Mouse (Mus musculus): ENCODE measurements at regions not wholly inside any gene's neighbourhood (a gene's known extent, or its start where the extent isn't known, plus 50 kb on each side); places are given as distances from the start of the nearest gene placed in this dataset.

GRCm38 (mm10) chr10:44723845-44724244 lies 195.5 kb upstream of the Prdm1 start:
- ATAC-seq, result peak; percentile 77

DNA sequence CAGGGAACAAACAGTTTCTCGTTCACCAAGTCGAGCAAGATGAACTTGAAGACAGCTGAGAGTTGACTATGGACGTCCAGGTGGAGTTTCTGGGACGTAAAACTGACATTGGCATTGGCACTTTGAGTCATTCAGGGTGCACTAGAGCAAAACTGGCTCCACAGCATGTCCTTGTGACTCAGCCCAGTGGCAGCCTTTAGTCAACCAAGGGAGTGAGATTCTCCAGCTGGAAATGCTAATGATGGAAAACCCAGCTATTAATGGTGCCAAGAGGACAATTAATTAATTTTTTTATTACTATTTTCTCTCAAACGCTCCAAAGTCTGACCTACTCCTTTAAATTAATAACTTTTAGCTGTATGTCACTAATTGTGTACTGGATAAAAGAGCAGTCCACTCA lies 195.0 kb upstream of the Prdm1 start:
- ATAC-seq, result no peak

DNA sequence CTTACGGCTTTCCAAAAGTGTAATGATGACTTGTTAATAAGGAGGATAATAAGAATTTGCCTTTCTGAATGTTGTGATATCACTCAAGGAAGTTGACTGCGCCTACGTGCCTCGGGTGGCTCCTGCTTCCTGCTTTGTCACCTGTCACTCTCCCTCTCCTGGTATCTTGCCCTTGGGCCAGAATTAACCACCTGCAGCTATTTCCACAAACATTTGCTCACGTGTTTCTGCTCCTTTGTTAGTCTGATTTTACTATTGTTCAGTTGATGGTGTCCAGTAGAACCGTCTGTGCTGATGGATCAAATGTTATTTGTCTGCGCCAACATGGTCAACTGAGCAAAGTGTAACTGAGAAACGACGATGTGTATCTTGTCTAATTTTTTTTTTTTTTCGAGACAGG lies 193.4 kb upstream of the Prdm1 start:
- ATAC-seq, result no peak

- ATAC-seq, result no peak
These were observed 188.3 kb upstream of the Prdm1 start for GRCm38 (mm10) chr10:44716612-44717011.

- peak; percentile 60 for ATAC-seq
These were observed 187.6 kb upstream of the Prdm1 start for GRCm38 (mm10) chr10:44715902-44716301.

GRCm38 (mm10) chr10:44708830-44709229 lies 180.5 kb upstream of the Prdm1 start:
- ATAC-seq, result peak; percentile 62

DNA sequence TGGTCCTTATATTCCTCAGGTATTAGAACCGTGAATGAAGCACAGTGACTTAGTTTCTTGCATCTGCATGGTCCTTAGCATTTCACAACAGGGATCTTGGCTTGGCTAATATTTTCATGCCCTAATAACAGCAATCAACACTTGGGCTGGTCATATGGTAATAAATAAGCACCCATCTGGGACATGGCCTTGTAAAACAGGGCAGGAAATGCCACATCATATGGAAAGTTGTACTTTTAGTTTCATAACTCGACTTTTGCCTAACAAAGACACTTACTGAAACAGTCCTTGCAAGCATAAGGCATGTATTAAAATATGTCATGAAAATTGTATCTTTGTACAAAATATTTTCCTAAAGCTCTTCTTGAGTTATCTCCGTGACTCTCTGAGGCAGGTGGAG lies 175.8 kb upstream of the Prdm1 start:
- peak; percentile 73 for ATAC-seq

DNA sequence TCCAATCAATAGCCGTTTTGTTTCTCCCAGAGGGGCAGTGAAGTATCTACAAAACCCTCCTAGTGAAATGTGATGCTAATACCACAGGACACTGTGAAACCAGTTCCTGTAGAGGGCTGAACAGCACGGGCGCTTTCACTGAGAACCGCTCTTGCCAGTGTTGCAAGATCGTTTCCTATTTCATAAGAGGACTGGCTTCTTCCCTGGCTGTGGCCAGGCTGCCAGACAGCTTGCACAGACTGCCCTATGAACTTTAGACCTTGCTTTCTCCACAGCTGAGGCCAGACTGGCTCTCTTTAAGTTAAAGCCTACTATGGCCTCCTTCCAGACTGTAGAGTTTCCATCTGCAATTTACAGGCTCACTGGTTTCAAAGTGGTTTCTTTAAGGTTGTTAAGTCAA lies 173.8 kb upstream of the Prdm1 start:
- no peak for ATAC-seq

GRCm38 (mm10) chr10:44699988-44700537 lies 171.8 kb upstream of the Prdm1 start:
- ATAC-seq, result no peak

DNA sequence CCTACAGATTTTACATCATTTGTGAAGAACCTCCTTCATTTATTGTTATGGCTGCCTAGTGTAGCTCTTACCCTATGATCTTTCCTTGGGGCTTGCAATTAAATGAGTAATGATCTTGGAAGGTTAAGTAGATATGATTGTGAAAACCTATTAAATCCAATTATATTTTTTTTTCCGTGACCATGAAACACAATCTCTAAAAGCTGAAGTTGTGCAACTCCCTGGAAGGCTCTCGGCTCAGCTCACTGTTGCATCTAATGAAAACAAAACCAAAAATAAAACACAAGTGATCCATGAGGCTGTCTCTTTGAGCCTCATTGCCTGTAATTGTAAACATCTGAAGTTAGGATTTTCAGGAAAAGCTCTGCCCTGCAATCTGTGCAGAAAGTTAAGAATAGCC lies 169.7 kb upstream of the Prdm1 start:
- no peak for ATAC-seq

- ATAC-seq, result no peak
These were observed 168.7 kb upstream of the Prdm1 start for GRCm38 (mm10) chr10:44696973-44697372.

- ATAC-seq, result no peak
These were observed 163.5 kb upstream of the Prdm1 start for GRCm38 (mm10) chr10:44691590-44692327.

DNA sequence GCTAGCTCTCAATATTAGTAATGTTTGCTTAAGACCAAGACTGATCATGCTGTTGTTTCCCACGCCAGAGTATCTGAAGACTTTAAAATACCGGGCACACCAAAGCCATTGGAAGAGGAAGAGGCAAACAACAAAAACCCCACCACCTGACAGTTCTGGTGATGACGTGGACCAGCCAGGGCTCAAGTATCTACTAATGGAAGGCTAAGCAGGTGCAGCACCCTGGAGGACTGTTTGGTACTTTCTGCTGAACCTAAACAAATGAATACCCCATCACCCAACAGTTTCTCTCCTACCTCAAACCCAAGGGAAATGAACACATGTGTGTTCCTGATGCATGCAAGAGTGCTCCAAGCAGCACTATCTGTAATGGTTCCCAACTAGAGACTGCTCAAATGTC lies 160.3 kb upstream of the Prdm1 start:
- ATAC-seq, result no peak

- no peak for ATAC-seq
These were observed 157.8 kb upstream of the Prdm1 start for GRCm38 (mm10) chr10:44686055-44686454.

DNA sequence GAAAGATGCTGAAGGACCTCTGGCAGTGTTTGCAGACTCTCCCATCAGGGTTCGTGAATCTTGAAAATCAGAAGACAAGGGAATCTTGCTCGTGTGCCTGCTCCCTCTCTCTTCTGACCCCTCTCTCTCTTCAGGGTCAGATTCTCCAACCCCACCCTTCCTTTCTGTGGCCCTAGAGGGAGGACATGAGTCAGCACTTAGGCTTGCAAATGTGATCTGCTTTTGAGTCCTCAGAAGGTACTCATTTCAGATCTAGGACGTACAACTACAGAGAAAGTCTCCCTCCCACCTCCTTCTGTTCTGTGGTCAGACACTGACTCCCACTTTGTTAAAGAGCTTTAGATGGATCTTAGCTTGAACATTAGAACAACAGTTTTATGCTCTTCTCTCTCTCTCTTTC lies 156.9 kb upstream of the Prdm1 start:
- ATAC-seq, result no peak

- peak; percentile 85 for ATAC-seq
These were observed 148.2 kb upstream of the Prdm1 start for GRCm38 (mm10) chr10:44676506-44676905.

DNA sequence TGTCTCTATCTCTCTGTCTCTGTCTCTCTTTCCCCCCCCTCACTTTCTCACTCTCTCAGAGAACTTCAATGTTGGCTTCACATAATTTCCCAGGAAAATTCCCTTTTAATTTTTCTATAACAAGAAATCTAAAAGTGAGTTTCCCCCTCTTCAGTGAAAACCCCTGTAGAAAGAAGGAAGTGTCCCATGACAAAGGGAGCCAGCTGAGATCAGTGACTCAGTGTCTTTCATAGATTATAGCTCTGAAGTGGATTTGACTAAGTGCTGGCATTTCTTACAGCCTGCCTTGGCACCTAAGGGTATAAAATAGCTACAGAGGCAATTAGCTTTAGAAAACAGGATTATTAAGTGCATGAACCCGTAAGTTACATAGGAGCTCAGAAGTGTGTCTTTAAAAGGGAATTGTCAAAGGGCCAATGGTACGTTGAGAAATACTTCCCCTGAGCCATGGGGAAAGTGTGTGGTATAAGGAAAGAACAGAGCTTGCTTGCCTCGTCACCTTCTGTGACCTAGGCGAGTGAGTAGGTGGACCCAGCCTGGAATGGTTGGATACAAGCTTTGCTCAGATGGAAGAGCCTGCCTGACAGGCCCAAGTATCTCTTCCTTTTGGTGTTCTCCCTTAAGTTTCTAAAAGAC lies 137.3 kb upstream of the Prdm1 start:
- no peak for ATAC-seq

DNA sequence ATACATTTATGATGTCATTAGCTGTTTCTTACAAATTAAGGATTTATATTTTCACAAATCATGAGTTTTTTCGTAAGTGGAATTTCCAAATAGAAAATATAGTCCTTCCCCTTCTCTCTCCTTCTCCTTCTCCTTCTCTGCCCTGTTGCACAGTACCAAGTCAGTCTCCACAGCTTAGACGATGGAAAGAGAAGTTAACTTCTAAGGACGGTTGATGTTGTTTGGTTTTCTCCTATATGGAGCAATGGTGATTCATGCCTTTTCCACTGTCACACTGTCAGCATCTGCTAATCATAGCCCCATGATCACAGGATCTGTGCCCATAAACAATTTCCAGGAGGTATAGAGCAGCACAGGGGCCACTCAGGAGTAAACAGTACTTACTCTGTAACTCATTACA lies 131.2 kb upstream of the Prdm1 start:
- ATAC-seq, result no peak

- no peak for ATAC-seq
These were observed 125.5 kb upstream of the Prdm1 start for GRCm38 (mm10) chr10:44653761-44654160.

- ATAC-seq, result no peak
These were observed 118.7 kb upstream of the Prdm1 start for GRCm38 (mm10) chr10:44647021-44647420.

DNA sequence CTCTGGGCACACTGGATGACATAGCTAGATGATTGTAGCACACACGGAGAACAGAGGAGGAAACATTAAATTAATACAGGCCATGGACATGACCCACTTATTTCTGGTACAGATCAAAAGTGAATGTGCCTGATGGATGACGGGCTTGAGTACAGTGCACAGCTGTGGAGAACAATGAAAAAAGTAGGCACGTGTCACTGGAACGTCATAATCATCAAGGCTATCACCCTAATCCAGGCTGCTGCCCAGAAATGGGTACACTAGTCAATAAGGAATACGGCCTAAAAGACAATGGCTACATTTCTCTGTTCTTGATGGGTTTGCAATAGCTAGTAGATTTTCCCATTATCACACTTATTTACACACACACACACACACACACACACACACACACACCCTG lies 118.3 kb upstream of the Prdm1 start:
- no peak for ATAC-seq

GRCm38 (mm10) chr10:44641616-44642015 lies 113.3 kb upstream of the Prdm1 start:
- no peak for ATAC-seq

DNA sequence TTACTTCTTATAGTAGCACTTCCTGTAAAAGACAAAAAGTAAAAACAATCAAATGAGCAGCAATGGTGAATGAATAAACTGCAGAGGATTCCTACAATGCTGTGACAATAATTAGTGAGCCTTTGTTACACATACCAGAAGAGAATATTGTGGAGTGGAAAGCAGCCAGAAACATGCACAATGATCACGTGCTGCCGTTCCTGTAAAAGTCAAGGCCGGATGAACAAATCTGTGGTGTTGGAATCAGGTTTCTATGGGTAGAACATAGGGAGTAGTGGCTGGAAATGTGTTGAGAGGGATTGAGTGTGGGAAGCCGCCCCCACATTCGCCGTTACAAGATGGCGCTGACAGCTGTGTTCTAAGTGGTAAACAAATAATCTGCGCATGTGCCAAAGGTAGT lies 112.3 kb upstream of the Prdm1 start:
- no peak for ATAC-seq

DNA sequence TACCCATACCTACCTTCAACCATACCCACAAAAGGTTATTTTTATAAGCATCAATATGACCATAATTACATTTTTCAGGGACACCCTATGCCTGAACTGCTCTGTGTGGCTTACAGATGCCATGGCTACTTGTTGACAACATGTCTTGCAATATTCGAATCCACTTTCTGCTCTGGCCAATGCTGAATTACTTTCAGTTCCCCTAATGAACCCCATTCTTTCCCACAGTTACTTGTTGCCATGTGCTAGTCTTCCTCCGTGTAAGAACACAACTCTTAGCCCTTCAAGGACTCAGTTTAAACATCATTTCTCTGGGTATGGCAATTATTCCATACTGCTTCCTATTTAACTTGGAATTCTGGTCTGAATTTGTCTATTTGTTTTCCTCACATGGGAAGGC lies 110.4 kb upstream of the Prdm1 start:
- no peak for ATAC-seq

All from inflammation-experienced regulatory T-cells, adult 6 months (primary cell).